Mouse (Mus musculus) heart, postnatal 0 days (tissue): Measurements from ENCODE around the gene Atoh7.

Experiments
- CTCF ChIP-seq: IDR thresholded peaks from 2 replicates; pipeline ENCODE4 v1.5.1; 2016; ENCODE audit warnings: antibody characterized with exemption, control low read depth, low read depth
- EP300 ChIP-seq: IDR thresholded peaks from 2 replicates; pipeline ENCODE4 v1.6.1; 2016; ENCODE audit warnings: antibody characterized with exemption, low read depth

GRCm38 (mm10) chr10:63115881-63116280 is 16.4 kb downstream of the Atoh7 start:
- no peak for TF ChIP-seq CTCF
- TF ChIP-seq EP300: no peak
